Mouse (Mus musculus): ENCODE measurements around the gene Smpd2.

DNA sequence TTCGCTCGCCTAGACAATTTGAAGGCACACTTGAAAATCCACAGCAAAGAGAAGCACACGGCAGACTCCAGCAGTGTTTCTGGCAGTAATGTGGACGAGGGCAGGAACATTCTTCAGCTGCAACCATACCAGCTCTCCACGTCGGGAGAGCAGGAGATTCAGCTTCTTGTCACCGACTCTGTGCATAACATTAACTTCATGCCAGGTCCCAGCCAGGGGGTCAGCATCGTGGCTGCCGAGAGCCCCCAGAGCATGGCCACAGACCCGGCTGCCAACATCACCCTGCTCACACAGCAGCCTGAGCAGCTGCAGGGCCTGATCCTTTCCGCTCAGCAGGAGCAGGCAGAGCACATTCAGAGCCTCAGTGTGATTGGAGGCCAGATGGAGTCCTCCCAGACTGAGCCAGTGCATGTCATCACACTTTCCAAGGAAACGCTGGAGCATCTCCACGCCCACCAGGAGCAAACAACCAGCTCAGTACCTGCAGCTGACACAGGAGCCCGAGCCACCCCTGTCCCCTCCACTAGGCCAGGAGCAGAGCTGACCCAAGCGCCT, 25.7 kb downstream of the Smpd2 start:
- TF ChIP-seq GATA1 (IDR thresholded peaks at IDR 0.05; ENCODE audit: low read length) (no peak), TAL1 (IDR thresholded peaks at IDR 0.05; ENCODE audit: low read length) (no peak)

All from erythroblast, embryonic 14.5 days (primary cell).